Mouse (Mus musculus): ENCODE measurements around the gene Tssk3. TPM values are rescaled to one million over a fixed set of nuclear protein-coding genes. Genes with fewer than 3 reads are reported as not detected.
"Not testable (repeated sequence)": the region's sequence is repeated elsewhere in the genome, so short reads cannot be mapped to it uniquely, and the experiment has no call there.

Tssk3 gene
- polyA plus RNA-seq, 1 experiment from 2014 or later, result not detected

GRCm38 (mm10) chr4:129463097-129464059, 27.4 kb downstream of the Tssk3 start:
- Histone ChIP-seq H3K27me3 (no peaks in the 10 kb centered on the region), H3K4me2 (0 out of 2 replicates have a peak overlapping the region, but pooled peaks have one; percentile 87), H3K4me1 (replicated peaks) (peaks cover 11% of the 10 kb centered on the region), H3K9me3 (no peaks in the 10 kb centered on the region), H3K4me3 (replicated peaks) (peak overlapping the region; percentile 95; the same call in 1 of the 2 replicates), H3K27ac (no peak overlapping the region), H3K36me3 (peaks cover 41% of the 10 kb centered on the region), H3K9ac (replicated peaks) (no peak overlapping the region)
- no peak for ATAC-seq (ENCODE audit: insufficient number of reproducible peaks, insufficient read depth, low FRiP score, low TSS enrichment, low read depth)
- 82% methylated on average over 24 of the region's 24 CpGs for WGBS

- peak overlapping the region; percentile 95 for H3K4me3 ChIP-seq (replicated peaks)
- H3K4me2 ChIP-seq, result peak overlapping the region; percentile 87
- ATAC-seq (ENCODE audit: insufficient number of reproducible peaks, insufficient read depth, low FRiP score, low TSS enrichment, low read depth), result no peak
- 45% methylated on average over 3 of the region's 3 CpGs for WGBS
- peak overlapping the region; percentile 78 for H3K9ac ChIP-seq (replicated peaks)
- H3K4me1 ChIP-seq (replicated peaks), result peaks cover 11% of the 10 kb centered on the region
- H3K27ac ChIP-seq, result no peak overlapping the region
- H3K27me3 ChIP-seq, result no peaks in the 10 kb centered on the region
- no peaks in the 10 kb centered on the region for H3K9me3 ChIP-seq
- peaks cover 29% of the 10 kb centered on the region for H3K36me3 ChIP-seq
Observed at GRCm38 (mm10) chr4:129462118-129462517, 28.7 kb downstream of the Tssk3 start.

- Histone ChIP-seq H3K36me3 (peaks cover 21% of the 10 kb centered on the region), H3K4me2 (peak within 1 kb of the TSS; percentile 87), H3K4me1 (replicated peaks) (peaks cover 11% of the 10 kb centered on the region), H3K9ac (replicated peaks) (peak within 1 kb of the TSS; percentile 78), H3K27me3 (no peaks in the 10 kb centered on the region), H3K27ac (peak within 1 kb of the TSS; percentile 89), H3K4me3 (replicated peaks) (peak within 1 kb of the TSS; percentile 95), H3K9me3 (no peaks in the 10 kb centered on the region)
- peak; percentile 99 for ATAC-seq (ENCODE audit: insufficient number of reproducible peaks, insufficient read depth, low FRiP score, low TSS enrichment, low read depth)
- WGBS, result under 1% methylated on average over 46 of the region's 46 CpGs
Observed at GRCm38 (mm10) chr4:129461183-129461960, 29.4 kb downstream of the Tssk3 start, which contains the start of gene Bsdc1. TSS of gene Bsdc1 (plus strand) at chr4:129461581.

- H3K27me3 ChIP-seq, result peaks cover under 1% of the 10 kb centered on the region; the same call in 1 of the 2 replicates
- H3K4me2 ChIP-seq, result peak overlapping the region; percentile 87
- H3K4me3 ChIP-seq (replicated peaks), result peak overlapping the region; percentile 95
- peaks cover 15% of the 10 kb centered on the region for H3K36me3 ChIP-seq
- WGBS, result 0% methylated on average over 4 of the region's 4 CpGs
- H3K27ac ChIP-seq, result peak overlapping the region; percentile 89
- H3K9me3 ChIP-seq, result no peaks in the 10 kb centered on the region
- peak; percentile 13; the same call in 1 of the 2 replicates for ATAC-seq (ENCODE audit: insufficient number of reproducible peaks, insufficient read depth, low FRiP score, low TSS enrichment, low read depth)
- peak overlapping the region; percentile 53 for H3K9ac ChIP-seq (replicated peaks)
- peaks cover 11% of the 10 kb centered on the region for H3K4me1 ChIP-seq (replicated peaks)
Observed at GRCm38 (mm10) chr4:129460827-129461182, 30.0 kb downstream of the Tssk3 start.

- 92% methylated on average over 3 of the region's 3 CpGs for WGBS
- Histone ChIP-seq H3K4me1 (replicated peaks) (peaks cover 11% of the 10 kb centered on the region), H3K9me3 (no peaks in the 10 kb centered on the region), H3K36me3 (peaks cover 5% of the 10 kb centered on the region; the same call in 1 of the 2 replicates), H3K9ac (replicated peaks) (no peak overlapping the region), H3K4me2 (no peak overlapping the region), H3K27me3 (peaks cover 3% of the 10 kb centered on the region; the same call in 1 of the 2 replicates), H3K4me3 (replicated peaks) (no peak overlapping the region), H3K27ac (no peak overlapping the region)
- ATAC-seq (ENCODE audit: insufficient number of reproducible peaks, insufficient read depth, low FRiP score, low TSS enrichment, low read depth), result no peak
Observed at GRCm38 (mm10) chr4:129459726-129460125, 31.1 kb downstream of the Tssk3 start.

- not testable (repeated sequence) for H3K9me3 ChIP-seq; H3K4me1 ChIP-seq (replicated peaks); H3K27ac ChIP-seq; H3K9ac ChIP-seq (replicated peaks); H3K36me3 ChIP-seq; H3K4me2 ChIP-seq; H3K27me3 ChIP-seq; ATAC-seq (ENCODE audit: insufficient number of reproducible peaks, insufficient read depth, low FRiP score, low TSS enrichment, low read depth); H3K4me3 ChIP-seq (replicated peaks)
- WGBS, result 76% methylated on average over 2 of the region's 2 CpGs
Observed at GRCm38 (mm10) chr4:129457311-129457710, 33.5 kb downstream of the Tssk3 start.

- 0 out of 2 replicates have a peak, but pooled peaks cover 3% of the 10 kb centered on the region for H3K4me1 ChIP-seq (replicated peaks)
- no peak for ATAC-seq (ENCODE audit: insufficient number of reproducible peaks, insufficient read depth, low FRiP score, low TSS enrichment, low read depth)
Observed at GRCm38 (mm10) chr4:129456126-129456525, 34.7 kb downstream of the Tssk3 start.

GRCm38 (mm10) chr4:129455265-129455664, 35.6 kb downstream of the Tssk3 start:
- Histone ChIP-seq H3K36me3 (no peaks in the 10 kb centered on the region), H3K27me3 (peaks cover 3% of the 10 kb centered on the region; the same call in 1 of the 2 replicates), H3K4me2 (no peak overlapping the region), H3K4me3 (replicated peaks) (no peak overlapping the region), H3K27ac (no peak overlapping the region), H3K9me3 (no peaks in the 10 kb centered on the region), H3K9ac (replicated peaks) (no peak overlapping the region), H3K4me1 (replicated peaks) (0 out of 2 replicates have a peak, but pooled peaks cover 3% of the 10 kb centered on the region)
- peak; percentile 63; the same call in 1 of the 2 replicates for ATAC-seq (ENCODE audit: insufficient number of reproducible peaks, insufficient read depth, low FRiP score, low TSS enrichment, low read depth)
- WGBS, result 3% methylated on average over 5 of the region's 5 CpGs

More at GRCm38 (mm10) chr4:129456126-129456525, 34.7 kb downstream of the Tssk3 start:
- no peaks in the 10 kb centered on the region for H3K9me3 ChIP-seq
- no peak overlapping the region for H3K4me3 ChIP-seq (replicated peaks)
- H3K27me3 ChIP-seq, result peaks cover 3% of the 10 kb centered on the region; the same call in 1 of the 2 replicates
- no peak overlapping the region for H3K9ac ChIP-seq (replicated peaks)
- H3K4me2 ChIP-seq, result no peak overlapping the region
- H3K27ac ChIP-seq, result no peak overlapping the region
- WGBS, result 61% methylated on average over 5 of the region's 5 CpGs
- H3K36me3 ChIP-seq, result no peaks in the 10 kb centered on the region

GRCm38 (mm10) chr4:129451471-129452169, 39.2 kb downstream of the Tssk3 start:
- Histone ChIP-seq H3K4me1 (replicated peaks) (0 out of 2 replicates have a peak, but pooled peaks cover 3% of the 10 kb centered on the region), H3K9ac (replicated peaks) (no peak overlapping the region), H3K27ac (no peak overlapping the region), H3K36me3 (no peaks in the 10 kb centered on the region), H3K9me3 (no peaks in the 10 kb centered on the region), H3K27me3 (peaks cover 3% of the 10 kb centered on the region; the same call in 1 of the 2 replicates), H3K4me3 (replicated peaks) (no peak overlapping the region), H3K4me2 (no peak overlapping the region)
- 79% methylated on average over 15 of the region's 15 CpGs for WGBS
- ATAC-seq (ENCODE audit: insufficient number of reproducible peaks, insufficient read depth, low FRiP score, low TSS enrichment, low read depth), result 0 out of 2 replicates have a peak, but pooled peaks have one; percentile 37

- WGBS, result 79% methylated on average over 2 of the region's 2 CpGs
- H3K4me2 ChIP-seq, result no peak overlapping the region
- H3K9ac ChIP-seq (replicated peaks), result no peak overlapping the region
- 0 out of 2 replicates have a peak, but pooled peaks cover 3% of the 10 kb centered on the region for H3K4me1 ChIP-seq (replicated peaks)
- H3K36me3 ChIP-seq, result no peaks in the 10 kb centered on the region
- H3K9me3 ChIP-seq, result no peaks in the 10 kb centered on the region
- H3K27ac ChIP-seq, result no peak overlapping the region
- peaks cover 3% of the 10 kb centered on the region; the same call in 1 of the 2 replicates for H3K27me3 ChIP-seq
- ATAC-seq (ENCODE audit: insufficient number of reproducible peaks, insufficient read depth, low FRiP score, low TSS enrichment, low read depth), result no peak
- no peak overlapping the region for H3K4me3 ChIP-seq (replicated peaks)
Observed at GRCm38 (mm10) chr4:129450851-129451250, 40.0 kb downstream of the Tssk3 start.
